Mouse (Mus musculus) embryo, embryonic 9.5 days (tissue): ENCODE measurements around the gene Sdk2.

Experiments
- DNase-seq: peaks from one replicate; pipeline ENCODE4 v3.0.0-alpha.2; 2017; ENCODE audit errors: extremely low spot score

Sdk2 gene

DNA sequence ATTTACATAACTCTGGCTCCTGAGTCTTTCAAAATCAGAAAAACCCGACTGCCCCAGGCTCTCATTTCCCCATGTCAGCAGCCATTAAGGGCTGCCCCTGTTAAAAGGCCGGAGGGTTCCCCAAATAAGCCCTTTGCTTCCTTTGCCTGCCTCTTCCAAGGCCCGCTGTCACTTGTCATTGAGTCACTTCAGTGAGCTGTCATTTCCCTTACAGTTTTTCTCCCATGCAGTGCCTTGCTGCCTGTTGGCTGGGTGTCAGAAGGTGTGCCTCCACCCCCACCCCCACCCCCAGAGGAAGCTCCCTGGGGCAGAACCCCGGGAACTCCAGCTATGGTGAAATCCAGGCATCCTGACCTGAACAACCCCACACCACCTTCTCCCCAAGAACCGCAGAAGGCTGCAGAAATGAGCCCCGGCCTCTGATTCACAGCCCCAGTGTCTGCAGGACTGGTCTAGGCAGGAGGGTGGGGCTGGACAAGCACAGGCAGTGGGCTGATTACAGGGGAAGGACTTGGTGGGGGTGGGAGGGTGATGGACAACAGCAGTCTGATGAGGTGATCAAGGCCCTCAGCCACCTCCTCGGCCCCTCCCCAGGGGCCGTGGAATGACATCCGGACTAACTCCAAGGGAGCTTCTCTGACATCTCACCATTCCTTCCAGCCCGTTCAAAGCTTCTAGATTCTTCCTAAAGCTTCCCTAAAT, 300.4 kb downstream of the Sdk2 start:
- DNase-seq, result no peak

- DNase-seq, result no peak
Observed at GRCm38 (mm10) chr11:113764132-113764849, 302.6 kb downstream of the Sdk2 start.

DNA sequence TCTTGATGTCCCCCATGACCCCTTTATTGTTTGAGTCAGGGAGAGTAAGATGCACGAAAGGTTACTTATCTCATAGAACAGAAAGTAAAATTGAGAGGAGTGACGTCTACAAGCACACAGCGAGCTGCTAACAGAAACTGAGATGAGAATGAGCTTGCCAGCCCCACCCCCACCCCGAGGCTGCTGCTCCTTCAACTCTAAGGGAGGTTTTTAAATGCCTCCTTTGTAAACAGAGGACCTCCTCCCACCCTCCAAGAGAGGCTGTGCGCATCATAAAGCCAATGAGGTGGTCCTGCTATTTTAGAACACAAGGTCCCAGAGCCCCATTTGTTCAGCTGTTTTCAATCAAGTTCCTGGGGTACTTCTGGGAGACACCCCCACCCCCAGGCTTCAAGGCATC, 303.4 kb downstream of the Sdk2 start:
- DNase-seq, result peak; percentile 42

GRCm38 (mm10) chr11:113762136-113762797, 304.6 kb downstream of the Sdk2 start:
- DNase-seq, result no peak

- DNase-seq, result no peak
Observed at GRCm38 (mm10) chr11:113761646-113762045, 305.2 kb downstream of the Sdk2 start.

DNA sequence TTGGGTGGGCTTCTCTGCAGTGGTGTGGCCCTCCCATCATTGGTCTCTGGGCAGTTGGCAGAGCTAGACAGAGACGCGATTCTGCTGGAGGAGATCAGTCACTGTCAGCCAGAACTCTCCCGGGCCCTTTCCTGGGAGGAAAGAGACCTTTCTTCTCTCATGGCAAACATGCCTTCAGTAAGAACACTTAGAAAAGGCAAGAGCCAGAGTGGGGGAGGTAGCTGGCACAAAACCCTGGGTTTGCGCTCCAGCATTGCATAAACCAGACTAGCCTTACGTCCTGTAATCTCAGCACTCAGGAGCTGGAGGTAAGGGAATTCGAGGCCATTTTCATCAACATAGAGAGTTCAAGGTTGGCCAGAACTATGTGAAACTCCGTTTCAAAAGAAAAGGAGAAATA, 306.4 kb downstream of the Sdk2 start:
- no peak for DNase-seq

- no peak for DNase-seq
Observed at GRCm38 (mm10) chr11:113758851-113759250, 308.0 kb downstream of the Sdk2 start.

- DNase-seq, result no peak
Observed at GRCm38 (mm10) chr11:113756578-113756977, 310.3 kb downstream of the Sdk2 start.

DNA sequence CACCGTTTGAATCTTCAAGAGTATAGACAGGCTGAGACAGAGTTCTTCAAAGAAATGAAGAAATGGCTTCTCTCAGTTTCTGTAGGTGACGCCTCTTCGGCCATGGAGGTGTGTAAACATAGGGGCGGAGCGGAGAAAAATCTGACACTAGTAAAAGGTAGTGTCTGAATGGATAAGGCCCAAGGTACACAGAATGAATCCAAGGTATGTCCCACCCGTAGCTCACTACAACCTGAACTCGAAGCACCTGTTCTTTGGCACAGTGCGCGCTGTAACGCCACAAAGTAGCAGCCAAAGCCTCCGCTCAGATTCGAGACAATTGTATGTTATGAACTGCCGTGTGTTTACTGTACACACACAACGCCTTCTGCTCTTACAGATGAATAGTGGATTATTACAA, 311.0 kb downstream of the Sdk2 start:
- DNase-seq, result no peak

GRCm38 (mm10) chr11:113754845-113755244, 312.0 kb downstream of the Sdk2 start:
- no peak for DNase-seq

DNA sequence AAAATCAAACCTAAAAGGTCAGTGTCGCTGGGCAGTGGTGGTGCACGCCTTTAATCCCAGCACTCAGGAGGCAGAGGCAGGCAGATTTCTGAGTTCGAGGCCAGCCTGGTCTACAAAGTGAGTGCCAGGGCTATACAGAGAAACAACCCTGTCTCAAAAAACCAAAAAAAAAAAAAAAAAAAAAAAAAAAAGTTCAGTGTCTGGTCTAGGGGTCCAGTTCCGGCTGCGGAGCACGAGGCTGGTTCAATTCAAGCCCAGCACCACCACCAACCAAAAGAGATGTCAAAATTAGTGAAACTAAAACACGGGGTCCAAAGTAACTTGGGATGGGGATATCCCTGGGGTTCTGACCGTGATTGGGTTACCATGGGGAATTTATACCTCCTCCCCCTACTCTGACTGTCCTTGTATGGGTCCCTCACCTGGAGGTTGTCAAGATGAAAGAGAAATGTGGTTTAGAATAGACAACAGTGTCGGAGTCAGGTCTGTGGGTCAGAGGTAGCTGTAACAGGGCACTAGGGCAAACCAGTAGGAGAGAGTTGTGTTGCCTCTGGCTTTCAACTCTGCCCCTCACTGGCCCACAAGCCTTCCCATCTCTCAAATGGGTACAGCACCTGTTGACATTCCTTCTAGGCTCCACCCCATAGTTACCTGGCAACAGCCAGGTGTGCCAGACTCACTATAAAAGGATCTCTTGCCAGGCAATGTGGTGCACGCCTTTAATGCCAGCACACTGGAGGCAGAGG, 314.0 kb downstream of the Sdk2 start:
- no peak for DNase-seq

DNA sequence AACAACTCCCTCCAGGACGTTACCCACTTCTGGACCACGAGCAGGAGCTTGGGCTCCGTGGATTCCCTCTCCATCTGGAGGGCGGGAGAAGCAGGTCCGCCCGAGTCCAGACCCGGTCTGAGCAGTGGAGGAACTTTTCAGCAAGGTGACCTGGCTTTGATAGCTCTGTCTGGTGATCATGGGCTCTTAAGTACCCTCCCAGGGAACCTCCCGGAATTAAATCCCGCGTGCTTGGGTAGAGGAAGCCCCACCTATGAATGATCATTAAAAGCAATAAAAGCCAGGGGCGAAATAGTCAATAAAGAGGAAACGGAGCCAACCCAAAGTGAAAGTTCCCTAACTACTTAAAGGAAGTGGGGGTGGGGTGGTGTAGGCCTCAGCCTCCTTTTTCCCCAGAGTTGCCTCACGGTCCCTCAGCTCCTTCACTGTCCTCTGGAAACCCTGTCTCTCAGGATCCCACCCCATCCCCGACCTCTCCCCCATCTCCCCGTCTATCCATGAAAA, 314.6 kb downstream of the Sdk2 start:
- DNase-seq, result no peak

GRCm38 (mm10) chr11:113751484-113752084, 315.3 kb downstream of the Sdk2 start, which contains the start of gene Cdc42ep4:
Gene Cdc42ep4, minus strand, starts transcription at chr11:113751881.
- DNase-seq, result peak; percentile 95

DNA sequence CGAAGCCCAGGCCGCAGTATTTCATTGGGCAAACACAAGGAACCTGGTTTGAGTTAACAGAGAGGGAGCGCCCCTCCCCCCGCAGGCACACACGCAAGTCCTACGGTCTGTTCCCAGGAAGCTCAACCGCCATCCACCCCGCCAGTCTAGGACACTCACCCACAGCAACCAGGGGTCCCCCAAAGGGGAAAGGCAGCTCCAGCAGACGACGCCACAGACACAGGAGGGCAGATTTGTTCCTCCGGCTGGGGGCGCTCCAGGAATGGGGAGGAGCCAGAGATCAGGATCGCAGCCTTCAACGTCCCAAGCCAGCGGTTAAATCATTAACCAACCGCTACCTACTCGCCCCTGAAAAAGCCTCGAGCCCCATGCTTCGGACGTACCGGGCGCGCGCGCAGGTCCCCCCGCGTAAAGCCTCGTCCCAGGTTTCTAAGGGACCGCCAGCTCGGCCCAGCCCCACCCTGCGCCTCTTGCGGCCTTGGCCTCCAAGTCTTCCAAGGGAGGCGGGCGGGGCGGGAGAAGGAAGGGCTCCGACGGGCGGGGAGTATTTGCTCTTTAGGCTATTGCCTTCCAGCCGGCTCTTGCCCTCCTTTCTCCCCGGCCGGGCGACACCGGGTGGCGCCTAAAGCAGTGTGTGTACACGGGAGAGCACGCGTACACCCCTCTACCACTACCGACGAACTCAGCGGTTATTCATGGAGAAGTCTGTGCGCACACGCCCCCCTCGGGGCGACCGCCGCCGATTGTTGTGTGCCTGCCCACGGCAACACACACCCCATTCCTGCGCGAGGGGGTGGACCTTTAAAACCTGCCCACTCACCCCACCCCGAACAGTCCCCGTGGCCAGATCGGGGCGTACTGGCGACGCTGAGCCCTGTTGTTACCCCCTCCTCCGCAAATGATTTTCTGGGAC, 316.0 kb downstream of the Sdk2 start:
- peak; percentile 87 for DNase-seq

- peak; percentile 77 for DNase-seq
Observed at GRCm38 (mm10) chr11:113749749-113750351, 317.0 kb downstream of the Sdk2 start.

GRCm38 (mm10) chr11:113748797-113749521, 317.9 kb downstream of the Sdk2 start:
- peak; percentile 70 for DNase-seq

DNA sequence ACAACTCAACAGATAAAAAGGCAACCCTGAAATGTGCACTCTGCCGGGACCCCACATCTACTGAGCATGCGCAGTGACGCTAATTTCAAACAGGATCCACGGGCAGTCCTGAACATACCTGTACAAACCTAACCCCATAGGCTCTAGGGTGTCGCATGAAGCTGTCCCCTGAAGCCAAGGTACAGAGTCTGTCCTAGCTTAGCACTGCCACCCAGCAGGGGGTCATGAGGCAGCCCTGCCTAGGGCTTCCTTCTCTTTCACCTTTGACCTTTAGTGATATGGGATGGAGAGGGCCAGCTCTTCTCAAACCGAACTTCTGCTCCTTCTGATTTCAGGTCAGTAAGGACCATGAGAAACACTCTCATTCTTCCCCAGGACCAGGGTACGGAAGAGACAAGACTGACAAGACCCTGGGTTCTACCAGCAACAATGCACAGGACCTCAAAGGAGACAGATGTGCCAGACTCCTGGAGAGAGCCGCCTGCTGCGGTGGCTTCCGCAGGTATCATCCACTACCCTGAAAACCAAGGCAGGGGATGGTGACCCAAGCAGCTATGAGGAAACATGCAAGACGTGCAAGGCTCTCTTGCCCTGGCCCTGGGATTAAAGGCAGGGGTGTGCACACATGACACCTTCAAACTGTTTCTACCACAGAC, 319.0 kb downstream of the Sdk2 start:
- DNase-seq, result no peak

- DNase-seq, result peak; percentile 45
Observed at GRCm38 (mm10) chr11:113747056-113747455, 319.8 kb downstream of the Sdk2 start.

DNA sequence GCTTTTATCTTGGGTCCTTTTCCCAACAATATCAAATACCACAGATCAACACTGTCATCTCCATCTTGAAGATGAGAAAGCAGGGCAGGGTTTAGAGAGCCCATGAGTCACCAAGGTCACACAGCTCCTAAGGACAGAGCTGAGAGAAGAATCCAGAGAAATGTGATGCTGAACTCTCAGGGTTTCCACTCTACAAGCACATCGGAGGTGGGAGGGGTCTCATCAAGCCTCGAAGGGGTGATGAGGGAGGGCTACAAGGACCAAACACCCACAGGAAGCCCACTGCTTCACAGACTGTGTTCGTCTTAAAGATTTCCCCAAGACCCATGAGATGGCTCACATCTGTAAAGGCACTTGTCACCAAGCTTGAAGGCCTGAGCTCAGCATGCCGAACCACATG, 320.9 kb downstream of the Sdk2 start:
- no peak for DNase-seq
